Comparison of ENCODE assay signal across 8 mouse cellular contexts in the genomic region with DNA sequence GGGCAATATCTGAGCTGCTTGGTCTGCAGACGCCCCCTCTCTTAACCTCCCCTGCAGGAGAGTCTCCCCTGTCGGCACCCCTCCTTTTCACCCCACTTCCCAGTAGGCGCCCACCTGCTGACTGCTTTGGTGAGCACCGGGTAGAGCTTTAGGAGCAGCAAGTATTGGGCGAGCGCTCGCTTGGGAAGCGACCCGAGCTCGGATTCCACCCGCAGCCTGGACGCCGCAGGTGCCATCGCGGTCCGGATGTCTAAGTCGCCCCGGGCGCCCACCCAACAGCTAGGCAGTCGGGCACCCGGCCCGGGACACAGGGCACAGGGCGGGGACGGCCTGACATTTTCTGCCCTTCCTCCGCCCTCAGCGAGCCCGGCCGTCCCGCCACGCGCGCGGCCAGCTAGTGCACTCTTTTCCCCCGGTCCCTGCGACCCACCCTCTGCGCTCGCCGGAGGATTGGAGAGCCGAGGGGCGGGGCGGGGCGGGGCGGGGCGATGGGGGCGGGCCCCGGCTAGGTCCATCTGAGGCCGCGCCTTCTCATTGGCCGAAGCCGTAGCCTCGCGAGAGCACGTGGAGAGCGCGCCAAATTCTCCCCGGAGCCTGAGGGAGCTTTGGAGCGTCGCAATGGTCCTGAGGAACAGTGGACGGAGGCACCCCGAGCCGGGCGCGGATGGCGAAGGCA. TPM values are rescaled to one million over a fixed set of nuclear protein-coding genes. Genes with fewer than 3 reads are reported as not detected.
A peak's percentile ranks its signal among the peaks of the same experiment; 100 is the strongest.
DNase-seq lines count a peak whose midpoint lies in the region; ATAC-seq and TF ChIP-seq lines count a peak whose summit lies in the region.

Gene Pxmp2, minus strand, starts transcription at position 417 of the 676 bp plus-strand sequence.
Gene Pole, plus strand, starts transcription at position 537 of the 676 bp plus-strand sequence.

- no peak for TF ChIP-seq POLR2A in cortical plate, adult 2 months (IDR thresholded peaks at IDR 0.05; ENCODE audit: extremely low read depth, insufficient read depth, low read length)

- no peak within 1 kb of the TSS for H3K27ac ChIP-seq in cortical plate, adult 2 months (ENCODE audit: insufficient read depth, low read length)
- peak within 1 kb of the TSS; percentile 32; the same call in 1 of the 2 replicates for H3K27ac ChIP-seq in left cerebral cortex, adult 2 months

- peak; percentile 93 for DNase-seq in adipocyte (ENCODE audit: low spot score)
- DNase-seq in gastrocnemius, adult 8-10 months (ENCODE audit: low spot score in 2 of 2) = peak; percentile 81 to 88
- DNase-seq in hindlimb bud, embryonic 11.5 days (ENCODE audit: extremely low spot score, low read depth, low spot score) = peak; percentile 73
- peak; percentile 80 to 82 for DNase-seq in left cerebral cortex, adult 2 months (ENCODE audit: extremely low spot score in 1 of 2, low spot score in 2 of 2)
- DNase-seq in right cerebral cortex, adult 18-20 months = peak; percentile 84
- peak; percentile 79 for DNase-seq in urinary bladder, adult 2 months (ENCODE audit: low spot score)

- H3K4me1 ChIP-seq in cortical plate, adult 2 months (ENCODE audit: control insufficient read depth, insufficient read depth, low read length) = no peaks in the 10 kb centered on the region

- ATAC-seq in megakaryocyte, adult 5-6 weeks (ENCODE audit: poor library complexity, severe bottlenecking) = peak; percentile 88

- TF ChIP-seq CTCF in cortical plate, adult 2 months (IDR thresholded peaks at IDR 0.05; ENCODE audit: extremely low read depth, insufficient read depth, low read length) = no peak
- TF ChIP-seq CTCF in left cerebral cortex, adult 2 months (IDR thresholded peaks at IDR 0.05) = no peak

- intact Hi-C loops in left cerebral cortex, adult 2 months (cut with DNase I) = loop anchor here (2.0 kb wide), 1 partner anchor 53 kb away; no protein-coding TSS in a partner anchor

- peak within 1 kb of the TSS; percentile 52 for H3K4me3 ChIP-seq in cortical plate, adult 2 months (ENCODE audit: insufficient read depth, low read length)
- peak within 1 kb of the TSS; percentile 74 for H3K4me3 ChIP-seq in left cerebral cortex, adult 2 months

RNA-seq across cellular contexts. Expression of gene Pxmp2, which starts in this region (rescaled TPM):
- 11.2 and 11.4 TPM in 2 replicates for polyA plus RNA-seq in cortical plate, adult 2 months (2012; rRNA removed)
- 10 to 100 TPM; 38.1 to 54.8 (median 44.5) TPM for total RNA-seq in gastrocnemius, adult 8-10 months (2022)
- 1 to 10 TPM; 7.8 to 8.3 TPM for total RNA-seq in left cerebral cortex, adult 2 months (2021)
- 3.0 and 5.2 TPM in 2 replicates for total RNA-seq in megakaryocyte, adult 5-6 weeks (2015)
- 5.0 and 8.6 TPM in 2 replicates for total RNA-seq in megakaryocyte, adult 5-6 weeks (2017)
- 5.1 and 5.6 TPM in 2 replicates for polyA plus RNA-seq in urinary bladder, adult 2 months (2012; rRNA removed)

RNA-seq across cellular contexts. Expression of gene Pole, which starts in this region (rescaled TPM):
- polyA plus RNA-seq in cortical plate, adult 2 months (2012; rRNA removed) = 1.6 TPM in 2 replicates
- total RNA-seq in gastrocnemius, adult 8-10 months (2022) = 1 to 10 TPM in 3 of 4 experiments, under 1 TPM in 1; 0.99 to 2.5 (median 1.5) TPM
- total RNA-seq in left cerebral cortex, adult 2 months (2021) = 1 to 10 TPM in 1 of 2 experiments, under 1 TPM in 1; 0.98 to 1.5 TPM
- 32.1 and 44.4 TPM in 2 replicates for total RNA-seq in megakaryocyte, adult 5-6 weeks (2015)
- total RNA-seq in megakaryocyte, adult 5-6 weeks (2017) = 21.7 and 23.2 TPM in 2 replicates
- 2.2 and 2.3 TPM in 2 replicates for polyA plus RNA-seq in urinary bladder, adult 2 months (2012; rRNA removed)

Comparison
In these comparisons a context has a peak if more than half of its experiments do, and no peak if none do; other contexts are left out.
1. RNA of gene Pxmp2 (total RNA-seq): 38.1 to 54.8 TPM in gastrocnemius, adult 8-10 months; 3.0 to 8.6 TPM in megakaryocyte, adult 5-6 weeks and 7.8 to 8.3 TPM in left cerebral cortex, adult 2 months; every median in the first group is over 4 times any median in the second.
2. RNA of gene Pole (total RNA-seq): 21.7 to 44.4 TPM in megakaryocyte, adult 5-6 weeks; 0.99 to 2.5 TPM in gastrocnemius, adult 8-10 months and 0.98 to 1.5 TPM in left cerebral cortex, adult 2 months; every median in the first group is over 4 times any median in the second.
3. Peak in every context shown above with its lines, with median percentiles within 50 percentile points of each other: DNase-seq.